ENCODE assay signal across 8 mouse cellular contexts in genomic region chr13:67779265-67780221, GRCm38 (mm10). TPM values are rescaled to one million over a fixed set of nuclear protein-coding genes. Genes with fewer than 3 reads are reported as not detected.
DNase-seq lines count a peak whose midpoint lies in the region; ATAC-seq and TF ChIP-seq lines count a peak whose summit lies in the region.

Zfp493 (plus strand) TSS chr13:67779693.

- TF ChIP-seq POLR2A in MEL (IDR thresholded peaks at IDR 0.05; ENCODE audit: control insufficient read depth in 1 of 2, insufficient read depth in 1 of 2, low read depth in 1 of 2, low read length in 2 of 2, poor library complexity in 1 of 2), result no peak

- no peaks in the 10 kb centered on the region for H3K27me3 ChIP-seq in MEL (ENCODE audit: control insufficient read depth in 1 of 2, insufficient read depth in 2 of 2, low read length in 2 of 2)
- H3K27me3 ChIP-seq in lung, embryonic 14.5 days (ENCODE audit: insufficient read depth, low read length), result no peaks in the 10 kb centered on the region

- WGBS in lung, embryonic 14.5 days, result 8% methylated on average over 26 of the region's 26 CpGs

- no peaks in the 10 kb centered on the region for H3K4me1 ChIP-seq in MEL (ENCODE audit: control insufficient read depth in 1 of 2, insufficient read depth in 2 of 2, low read length in 2 of 2)
- no peaks in the 10 kb centered on the region for H3K4me1 ChIP-seq in lung, embryonic 14.5 days (ENCODE audit: insufficient read depth)

- peak within 1 kb of the TSS; percentile 64 for H3K4me2 ChIP-seq in lung, embryonic 14.5 days

- peak; percentile 98 to 99 for ATAC-seq in hematopoietic stem cell, adult 5-6 weeks (replicated peaks in 1 of 2; ENCODE audit: insufficient read depth in 1 of 2, low FRiP score in 2 of 2, low TSS enrichment in 1 of 2, low read depth in 1 of 2, poor library complexity in 2 of 2, severe bottlenecking in 2 of 2)
- peak; percentile 98 for ATAC-seq in lung, embryonic 14.5 days (ENCODE audit: insufficient read depth)
- ATAC-seq in neutrophil, adult 5-6 weeks (ENCODE audit: extremely low read depth, insufficient number of reproducible peaks, low FRiP score, poor library complexity, severe bottlenecking), result peak; percentile 91

- no peaks in the 10 kb centered on the region for H3K79me2 ChIP-seq in MEL (ENCODE audit: control insufficient read depth, insufficient read depth, low read length, poor library complexity)

- no peak within 1 kb of the TSS for H3K27ac ChIP-seq in MEL (ENCODE audit: control insufficient read depth, low read depth, low read length)
- no peak within 1 kb of the TSS for H3K27ac ChIP-seq in lung, embryonic 14.5 days (ENCODE audit: low read depth)

- no peaks in the 10 kb centered on the region for H3K36me3 ChIP-seq in MEL (ENCODE audit: control insufficient read depth in 1 of 2, insufficient read depth in 2 of 2, low read length in 2 of 2)
- no peaks in the 10 kb centered on the region for H3K36me3 ChIP-seq in lung, embryonic 14.5 days (ENCODE audit: insufficient read depth)

- H3K9ac ChIP-seq in MEL (ENCODE audit: control insufficient read depth, low read depth, low read length, poor library complexity, severe bottlenecking), result no peak within 1 kb of the TSS
- peak within 1 kb of the TSS; percentile 51 for H3K9ac ChIP-seq in lung, embryonic 14.5 days

- peak; percentile 17 for DNase-seq in MEL (ENCODE audit: low read depth, low spot score)
- peak; percentile 73 to 86 for DNase-seq in cerebellum, adult 18-20 months
- DNase-seq in forelimb bud, embryonic 11.5 days (ENCODE audit: low read depth, low spot score), result peak; percentile 82
- peak; percentile 59 to 68 for DNase-seq in layer of hippocampus, adult 8-10 months (ENCODE audit: low spot score in 2 of 2)
- DNase-seq in lung, embryonic 14.5 days, result peak; percentile 90
- peak; percentile 27 to 50 for DNase-seq in thymus, adult 18-20 months

- TF ChIP-seq EP300 in MEL (IDR thresholded peaks at IDR 0.05; ENCODE audit: low read depth in 1 of 2, low read length in 2 of 2), result no peak

- H3K9me3 ChIP-seq in MEL (replicated peaks; ENCODE audit: insufficient read depth, low read length), result no peaks in the 10 kb centered on the region
- H3K9me3 ChIP-seq in lung, embryonic 14.5 days (ENCODE audit: low read depth, low read length), result no peaks in the 10 kb centered on the region

- H3K4me3 ChIP-seq in MEL (ENCODE audit: control insufficient read depth in 1 of 2, insufficient read depth in 1 of 2, low read depth in 2 of 2, low read length in 2 of 2), result peak within 1 kb of the TSS in 1 of 2 experiments; percentile 39; a peak in 1 of 4 replicates
- peak within 1 kb of the TSS; percentile 57 for H3K4me3 ChIP-seq in lung, embryonic 14.5 days (ENCODE audit: low read depth, low read length)

- no peak for TF ChIP-seq CTCF in MEL (IDR thresholded peaks at IDR 0.05 in 2 of 3, conservative IDR thresholded peaks at IDR 0.05 in 1 of 3; ENCODE audit: control insufficient read depth in 1 of 3, insufficient read depth in 1 of 3, low read depth in 2 of 3, low read length in 3 of 3, poor library complexity in 1 of 3, severe bottlenecking in 1 of 3)
- TF ChIP-seq CTCF in lung, embryonic 14.5 days (IDR thresholded peaks at IDR 0.05; ENCODE audit: low read depth), result no peak

- no peak for TF ChIP-seq RAD21 in MEL (IDR thresholded peaks at IDR 0.05; ENCODE audit: low read depth, low read length)

TF ChIP-seq in MEL, 35 proteins besides CTCF, POLR2A, EP300 and RAD21:
- TF ChIP-seq USF2 (IDR thresholded peaks at IDR 0.05; ENCODE audit: borderline replicate concordance in 1 of 2, insufficient read depth in 1 of 2, low read depth in 1 of 2, low read length in 2 of 2) (no peak), TCF12 (IDR thresholded peaks at IDR 0.05; ENCODE audit: low read depth, low read length) (no peak), GATA1 (IDR thresholded peaks at IDR 0.05; ENCODE audit: low read depth, low read length) (no peak), HCFC1 (IDR thresholded peaks at IDR 0.05; ENCODE audit: low read depth, low read length) (peak; percentile 38; the same call in 1 of the 2 replicates)

RNA-seq across cellular contexts. Expression of gene Zfp493, which starts in this region (rescaled TPM):
- total RNA-seq in MEL (2012; rRNA removed), result not detected in 2 replicates
- under 1 TPM in 1 of 2 experiments, not detected in 1; 0.38 TPM for polyA plus RNA-seq in MEL (2012; ENCODE audit: insufficient read depth in 1 of 2, insufficient read length in 2 of 2, low read depth in 1 of 2, low replicate concordance in 2 of 2, missing spikeins in 1 of 2)
- total RNA-seq in hematopoietic stem cell, adult 5-6 weeks (2017), result 3.4 and 5.8 TPM in 2 replicates
- 1 to 10 TPM; 3.5 to 7.2 (median 5.1) TPM for total RNA-seq in layer of hippocampus, adult 8-10 months (2022)
- polyA plus RNA-seq in lung, embryonic 14.5 days (2014; fragmentation: Nextera tagmentation; extraction: Ambion mirVana), result 3.1 and 4.4 TPM in 2 replicates
- total RNA-seq in neutrophil, adult 5-6 weeks (2017), result 0.74 and 2.0 TPM in 2 replicates

Comparison
In these comparisons a context has a peak if more than half of its experiments do, and no peak if none do; other contexts are left out.
1. Peak in DNase-seq in MEL; RNA of the gene not detected or under 1 TPM.
2. DNase-seq: peak in every context shown above with its lines; median percentile 90 in lung, embryonic 14.5 days; 82 in forelimb bud, embryonic 11.5 days; 80 in cerebellum, adult 18-20 months; 64 in layer of hippocampus, adult 8-10 months; 38 in thymus, adult 18-20 months; 17 in MEL.